Mouse (Mus musculus) liver, postnatal 0 days (tissue): Measurements from ENCODE around the gene Ctsk.
A peak's percentile ranks its signal among the peaks of the same experiment; 100 is the strongest.

Experiments
- CTCF ChIP-seq: sonication (generic); IDR thresholded peaks from 2 replicates; pipeline ENCODE4 v1.5.1; 2016; ENCODE audit warnings: antibody characterized with exemption, low read depth
- EP300 ChIP-seq: IDR thresholded peaks from 2 replicates; pipeline ENCODE4 v1.6.1; 2016; ENCODE audit warnings: antibody characterized with exemption, low read depth, mild to moderate bottlenecking

GRCm38 (mm10) chr3:95494342-95494741 lies 4.7 kb upstream of the Ctsk start:
- TF ChIP-seq CTCF (peak; percentile 88), EP300 (no peak)
